Mouse (Mus musculus) midbrain, postnatal 0 days (tissue): ENCODE results near the gene Utp11. TPM values are rescaled to one million over a fixed set of nuclear protein-coding genes. Genes with fewer than 3 reads are reported as not detected.

Experiments
- ATAC-seq: fragments of 200-750 bp; cut with Nextera tagmentation; 2 replicates; pipeline ENCODE4 v1.8.0; 2017; ENCODE audit warnings: moderate number of reproducible peaks, mild to moderate bottlenecking, moderate TSS enrichment, moderate library complexity; ENCODE audit not compliant: low FRiP score
- DNase-seq: peaks from one replicate; pipeline ENCODE4 v3.0.0-alpha.2; 2015; ENCODE audit warnings: low spot score
- H3K27ac ChIP-seq: fragments of 300-500 bp; sonication (generic); 2 replicates; pipeline ENCODE4 v1.5.1; 2014; ENCODE audit warnings: low read depth, mild to moderate bottlenecking, low read length, mixed read lengths
- H3K27me3 ChIP-seq: fragments of 300-500 bp; sonication (generic); 2 replicates; pipeline ENCODE4 v1.6.1; 2014; ENCODE audit warnings: low read length, control low read depth, mixed read lengths; ENCODE audit not compliant: insufficient read depth
- H3K36me3 ChIP-seq: fragments of 300-500 bp; sonication (generic); 2 replicates; pipeline ENCODE4 v1.6.1; 2014; ENCODE audit warnings: low read length, control low read depth, mixed read lengths; ENCODE audit not compliant: insufficient read depth
- H3K4me1 ChIP-seq: fragments of 300-500 bp; sonication (generic); 2 replicates; pipeline ENCODE4 v1.6.1; 2014; ENCODE audit warnings: mild to moderate bottlenecking, control low read depth, antibody characterized with exemption, low read length, mixed read lengths; ENCODE audit not compliant: insufficient read depth
- H3K4me2 ChIP-seq: fragments of 300-500 bp; sonication (generic); 2 replicates; pipeline ENCODE4 v1.6.1; 2014; ENCODE audit warnings: low read depth, mild to moderate bottlenecking, low read length, mixed read lengths; ENCODE audit not compliant: poor library complexity, severe bottlenecking
- H3K4me3 ChIP-seq: fragments of 300-500 bp; sonication (generic); 2 replicates; pipeline ENCODE4 v1.5.1; 2014; ENCODE audit warnings: low read depth, mild to moderate bottlenecking, low read length, moderate library complexity
- H3K9ac ChIP-seq: fragments of 300-500 bp; sonication (generic); replicated peaks from 2 replicates; pipeline ENCODE4 v1.6.1; 2014; ENCODE audit warnings: mild to moderate bottlenecking, low read length, moderate library complexity, mixed read lengths; ENCODE audit not compliant: poor library complexity, severe bottlenecking
- H3K9me3 ChIP-seq: fragments of 300-500 bp; sonication (generic); 2 replicates; pipeline ENCODE4 v1.6.1; 2016; ENCODE audit warnings: low read length, control low read depth
- CTCF ChIP-seq: IDR thresholded peaks from 2 replicates; pipeline ENCODE4 v1.5.1; 2016; ENCODE audit warnings: antibody characterized with exemption, mild to moderate bottlenecking
- WGBS: fragments of 180-500 bp; shearing (Covaris S2); extraction: QIAGEN DNeasy Blood & Tissue Kit; methylation state at CpG from one replicate; pipeline ENCODE4 v1.1.7; 2014; 5-methylcytosine and 5-hydroxymethylcytosine counted together
- polyA plus RNA-seq: library from polyadenylated mRNA; unstranded; fragments of >200 nt; fragmentation: Nextera tagmentation; extraction: Ambion mirVana; gene quantifications from 2 replicates; pipeline ENCODE4 v1.2.1, GENCODE M21; 2015
- total RNA-seq: library from RNA; depleted of rRNA; stranded (reverse); fragments of >200 nt; gene quantifications from 2 replicates; pipeline ENCODE4 v1.2.3, GENCODE M21; 2014; rRNA removed

The Utp11 gene
- total RNA-seq (10.3 and 10.9 TPM in 2 replicates), polyA plus RNA-seq (30.7 and 31.7 TPM in 2 replicates)

DNA sequence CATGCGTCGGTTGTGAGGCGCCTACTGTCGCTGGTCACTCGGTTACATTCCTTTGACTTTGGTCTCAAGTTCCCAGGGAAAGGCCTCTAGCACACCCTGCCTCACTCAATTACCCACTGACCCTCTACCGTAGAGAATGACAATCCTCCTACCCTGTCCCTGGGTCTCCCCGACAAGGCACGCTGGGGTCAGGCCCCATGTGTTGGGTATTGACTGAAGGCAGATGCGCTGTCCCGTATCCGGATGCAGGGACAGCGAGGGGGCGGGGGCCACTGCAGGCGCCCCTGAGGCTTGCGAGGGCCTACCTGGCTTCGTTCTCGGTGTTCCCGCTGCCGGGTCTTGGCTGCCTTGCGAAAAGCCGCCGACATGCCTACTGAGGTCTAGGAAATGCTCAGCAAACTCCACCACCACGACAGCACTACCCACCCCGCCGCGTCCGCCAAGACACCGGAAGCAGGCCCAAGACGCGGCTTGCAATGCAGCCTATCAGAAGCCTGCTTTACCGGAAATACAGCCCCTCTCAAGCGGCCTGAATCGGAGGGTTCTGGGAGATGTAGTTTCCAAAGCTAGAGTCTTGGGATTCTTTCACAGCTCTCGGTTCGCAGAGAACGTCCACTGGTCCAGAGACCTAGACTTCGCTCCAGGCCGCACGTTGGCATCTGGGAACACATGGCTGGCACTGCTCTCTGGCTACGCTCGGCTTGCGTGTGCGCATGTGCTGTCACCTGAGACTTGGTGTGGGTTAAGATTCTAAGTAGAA is at the start of gene Utp11:
Utp11 (minus strand) TSS at position 466 of the 760 bp plus-strand sequence.
- no peaks in the 10 kb centered on the region for H3K36me3 ChIP-seq
- DNase-seq, result peak; percentile 95
- H3K4me3 ChIP-seq, result peak within 1 kb of the TSS; percentile 89

DNA sequence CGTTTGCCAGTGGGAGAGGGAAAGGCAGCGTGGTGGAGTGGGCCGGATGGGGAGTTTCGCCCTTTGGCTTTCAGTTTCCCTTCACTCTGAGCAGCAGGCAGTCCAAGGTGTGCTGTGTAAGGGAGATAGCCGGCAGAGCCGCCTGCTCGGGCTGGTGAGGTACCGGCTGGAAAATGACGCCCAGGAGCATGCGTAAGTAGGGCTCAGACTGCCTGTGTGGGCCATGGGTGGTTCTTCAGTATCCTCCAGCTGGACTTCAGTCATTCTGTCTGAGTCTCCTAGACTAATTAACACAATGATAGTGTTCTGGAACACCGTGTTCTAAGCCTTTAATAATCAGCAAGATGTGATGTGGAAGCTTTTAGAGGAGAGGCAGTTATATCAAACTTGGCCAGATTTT is 49.4 kb upstream of the Utp11 start:
- DNase-seq, result no peak
- H3K4me1 ChIP-seq, result peaks cover 9% of the 10 kb centered on the region; the same call in 1 of the 2 replicates
- no peak overlapping the region; the same call in 1 of the 2 replicates for H3K4me3 ChIP-seq
- no peak overlapping the region for H3K27ac ChIP-seq
- WGBS, result 88% methylated on average over 11 of the region's 11 CpGs
- H3K4me2 ChIP-seq, result no peak overlapping the region
- TF ChIP-seq CTCF, result no peak
- no peak for ATAC-seq
- H3K9ac ChIP-seq, result no peak overlapping the region
- no peaks in the 10 kb centered on the region for H3K27me3 ChIP-seq
- H3K36me3 ChIP-seq, result peaks cover 16% of the 10 kb centered on the region
- H3K9me3 ChIP-seq, result no peaks in the 10 kb centered on the region

More for the DNA sequence above, at the start of gene Utp11:
- Histone ChIP-seq H3K4me1 (peaks cover 5% of the 10 kb centered on the region; the same call in 1 of the 2 replicates), H3K9me3 (no peaks in the 10 kb centered on the region), H3K27ac (peak within 1 kb of the TSS; percentile 63), H3K4me2 (peak within 1 kb of the TSS; percentile 73), H3K9ac (peak within 1 kb of the TSS; percentile 90), H3K27me3 (peaks cover 4% of the 10 kb centered on the region; the same call in 1 of the 2 replicates)
- no peak for TF ChIP-seq CTCF
- WGBS, result under 1% methylated on average over 43 of the region's 43 CpGs
- ATAC-seq, result peak; percentile 95

DNA sequence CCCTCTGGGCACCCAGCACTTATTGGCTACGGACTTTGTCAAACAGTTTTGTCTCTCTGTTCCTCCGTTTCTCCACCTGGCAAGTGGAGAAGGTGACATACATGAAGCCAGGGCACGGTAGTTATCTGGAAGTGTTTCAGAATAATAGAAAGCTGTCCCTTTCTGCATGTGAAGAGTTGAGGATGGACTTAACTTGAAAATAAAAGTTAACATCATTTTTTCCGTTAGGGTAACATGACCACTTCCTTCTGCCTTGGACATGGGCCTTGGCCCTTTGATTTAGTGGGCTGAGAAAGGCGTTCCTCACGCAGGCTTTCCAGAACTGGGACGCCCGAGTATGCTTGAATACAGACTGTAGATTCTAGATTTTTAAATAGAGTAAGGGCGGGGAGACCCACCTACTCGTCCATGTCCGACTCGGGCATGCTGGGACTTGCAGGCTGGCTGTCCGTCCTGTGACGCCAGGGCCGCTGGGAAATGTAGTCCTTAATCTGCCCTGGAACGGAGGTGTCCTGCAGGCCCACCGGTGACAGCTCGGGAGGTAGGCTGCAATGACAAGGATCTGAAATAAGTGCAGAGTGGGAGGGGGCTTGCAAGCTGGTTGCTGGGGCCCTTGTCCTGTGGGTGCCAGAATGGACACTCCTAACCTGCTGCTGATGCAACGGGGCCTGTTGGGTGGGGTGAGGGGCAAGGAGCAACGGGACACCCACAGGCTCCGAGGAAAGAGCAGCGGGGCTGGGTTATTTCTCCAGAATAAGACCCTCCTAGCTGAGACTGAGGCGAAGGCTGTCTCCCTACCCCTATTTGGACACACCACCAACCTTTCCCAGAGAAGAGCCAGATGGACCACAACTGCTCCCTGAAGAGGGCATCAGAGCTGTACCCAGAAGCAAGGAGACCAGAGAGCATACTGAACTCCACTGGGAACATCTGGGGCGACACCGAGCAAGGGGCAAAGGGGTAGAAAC is 48.3 kb upstream of the Utp11 start, which contains the start of gene Inpp5b:
Inpp5b (plus strand) TSS at position 475 of the 968 bp plus-strand sequence.
- 14% methylated on average over 25 of the region's 25 CpGs for WGBS
- peak within 1 kb of the TSS; percentile 78 for H3K4me2 ChIP-seq
- no peaks in the 10 kb centered on the region for H3K27me3 ChIP-seq
- ATAC-seq (peak; percentile 80), DNase-seq (peak; percentile 81)
- peaks cover 9% of the 10 kb centered on the region; the same call in 1 of the 2 replicates for H3K4me1 ChIP-seq
- H3K9ac ChIP-seq, result peak within 1 kb of the TSS; percentile 84
- H3K9me3 ChIP-seq, result no peaks in the 10 kb centered on the region
- H3K27ac ChIP-seq, result peak within 1 kb of the TSS; percentile 67
- peak; percentile 10; the same call in 1 of the 2 replicates for TF ChIP-seq CTCF
- H3K36me3 ChIP-seq, result peaks cover 9% of the 10 kb centered on the region
- H3K4me3 ChIP-seq, result peak within 1 kb of the TSS; percentile 66

DNA sequence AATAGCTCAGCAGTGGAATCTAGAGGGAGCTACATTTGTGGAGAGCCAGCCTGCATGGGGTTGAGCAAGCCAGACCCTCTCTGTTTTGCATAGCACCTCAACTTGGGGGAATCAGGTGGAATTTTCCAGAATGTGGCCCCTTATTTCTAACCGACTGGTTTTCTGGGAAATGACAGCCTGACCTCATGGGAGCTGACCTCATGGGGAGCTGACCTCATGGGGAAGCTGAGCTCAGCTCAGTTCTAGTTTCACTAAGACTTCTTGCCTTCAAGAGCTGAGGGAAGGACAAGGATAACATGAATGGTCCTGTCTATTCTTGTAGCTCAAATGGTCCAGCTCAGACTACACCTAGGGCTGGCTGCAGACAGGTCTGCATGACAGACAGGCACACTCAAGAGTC is 45.4 kb upstream of the Utp11 start:
- no peak for ATAC-seq
- H3K9me3 ChIP-seq, result no peaks in the 10 kb centered on the region
- H3K4me3 ChIP-seq, result no peak overlapping the region
- H3K4me1 ChIP-seq, result peaks cover 13% of the 10 kb centered on the region; the same call in 1 of the 2 replicates
- H3K36me3 ChIP-seq, result no peaks in the 10 kb centered on the region
- 85% methylated on average over 1 of the region's 1 CpGs for WGBS
- TF ChIP-seq CTCF, result no peak
- H3K4me2 ChIP-seq, result no peak overlapping the region
- no peak overlapping the region for H3K27ac ChIP-seq
- no peaks in the 10 kb centered on the region for H3K27me3 ChIP-seq
- no peak overlapping the region for H3K9ac ChIP-seq
- no peak for DNase-seq

DNA sequence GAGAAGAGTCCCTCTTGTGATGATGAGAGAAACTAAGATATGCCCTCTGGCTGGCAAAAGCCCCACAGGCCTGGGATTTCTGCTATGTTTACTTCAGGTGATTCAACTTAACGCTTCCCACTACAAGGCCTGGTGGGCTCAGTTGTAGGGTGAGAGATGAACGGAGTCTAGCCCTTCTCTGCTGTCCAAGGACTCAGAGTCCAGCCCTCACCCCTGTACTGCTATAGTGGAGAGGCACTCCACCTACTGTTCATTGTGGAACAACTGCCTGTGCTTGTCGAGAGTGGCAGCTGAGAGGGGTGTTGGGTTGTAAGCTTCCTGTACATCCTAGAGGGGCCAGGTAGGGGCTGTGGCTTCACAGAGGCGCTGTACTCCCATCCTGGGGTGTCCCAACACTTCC is 44.6 kb upstream of the Utp11 start:
- 64% methylated on average over 4 of the region's 4 CpGs for WGBS
- Histone ChIP-seq H3K9me3 (no peaks in the 10 kb centered on the region), H3K4me2 (no peak overlapping the region), H3K9ac (no peak overlapping the region), H3K4me1 (peaks cover 13% of the 10 kb centered on the region; the same call in 1 of the 2 replicates), H3K4me3 (no peak overlapping the region), H3K27me3 (no peaks in the 10 kb centered on the region), H3K27ac (no peak overlapping the region), H3K36me3 (0 out of 2 replicates have a peak, but pooled peaks cover 4% of the 10 kb centered on the region)
- ATAC-seq (no peak), DNase-seq (no peak)
- TF ChIP-seq CTCF, result no peak
